Mouse (Mus musculus) hindbrain, embryonic 11.5 days (tissue): ENCODE results near the gene Cpsf6. TPM values are rescaled to one million over a fixed set of nuclear protein-coding genes. Genes with fewer than 3 reads are reported as not detected.

Experiments used
- ATAC-seq: fragments of 200-750 bp; cut with Nextera tagmentation; 2 replicates; pipeline ENCODE4 v1.8.0; 2017; ENCODE audit warnings: mild to moderate bottlenecking, moderate TSS enrichment, moderate library complexity; ENCODE audit not compliant: low FRiP score
- DNase-seq: peaks from one replicate; pipeline ENCODE4 v3.0.0-alpha.2; 2015; ENCODE audit warnings: low spot score
- H3K27ac ChIP-seq: fragments of 300-500 bp; sonication (generic); 2 replicates; pipeline ENCODE4 v1.5.1; 2014; ENCODE audit warnings: mild to moderate bottlenecking, low read depth, low read length
- H3K27me3 ChIP-seq: fragments of 300-500 bp; sonication (generic); 2 replicates; pipeline ENCODE4 v1.6.1; 2014; ENCODE audit warnings: mild to moderate bottlenecking, low read length, moderate library complexity, mixed read lengths; ENCODE audit not compliant: control insufficient read depth, insufficient read depth
- H3K36me3 ChIP-seq: fragments of 300-500 bp; sonication (generic); 2 replicates; pipeline ENCODE4 v1.6.1; 2014; ENCODE audit warnings: mild to moderate bottlenecking, low read length, moderate library complexity, mixed read lengths; ENCODE audit not compliant: control insufficient read depth, insufficient read depth
- H3K4me1 ChIP-seq: fragments of 300-500 bp; sonication (generic); replicated peaks from 2 replicates; pipeline ENCODE4 v1.6.1; 2014; ENCODE audit warnings: low read length, mixed read lengths; ENCODE audit not compliant: control insufficient read depth, insufficient read depth
- H3K4me2 ChIP-seq: fragments of 300-500 bp; sonication (generic); replicated peaks from 2 replicates; pipeline ENCODE4 v1.6.1; 2014; ENCODE audit warnings: mild to moderate bottlenecking, low read depth, low read length
- H3K4me3 ChIP-seq: fragments of 300-500 bp; sonication (generic); 2 replicates; pipeline ENCODE4 v1.5.1; 2014; ENCODE audit warnings: low read depth, low read length
- H3K9ac ChIP-seq: fragments of 300-500 bp; sonication (generic); 2 replicates; pipeline ENCODE4 v1.6.1; 2014; ENCODE audit warnings: low read depth, low read length
- H3K9me3 ChIP-seq: fragments of 300-500 bp; sonication (generic); 2 replicates; pipeline ENCODE4 v1.6.1; 2016; ENCODE audit warnings: low read length; ENCODE audit not compliant: control insufficient read depth
- WGBS: fragments of 180-500 bp; shearing (Covaris S2); extraction: QIAGEN DNeasy Blood & Tissue Kit; methylation state at CpG from one replicate; pipeline ENCODE4 v1.1.7; 2014; 5-methylcytosine and 5-hydroxymethylcytosine counted together
- polyA plus RNA-seq: library from polyadenylated mRNA; unstranded; fragments of >200 nt; fragmentation: Nextera tagmentation; extraction: Ambion mirVana; gene quantifications from 2 replicates; pipeline ENCODE4 v1.2.1, GENCODE M21; 2014

The Cpsf6 gene
- polyA plus RNA-seq, 1 experiment from 2014 or later = 230 TPM

GRCm38 (mm10) chr10:117403344-117403953 is 23.6 kb upstream of the Cpsf6 start:
- Histone ChIP-seq H3K4me1 (no peaks in the 10 kb centered on the region), H3K9ac (no peak overlapping the region), H3K36me3 (no peaks in the 10 kb centered on the region), H3K27ac (no peak overlapping the region), H3K9me3 (no peaks in the 10 kb centered on the region), H3K4me3 (no peak overlapping the region), H3K27me3 (no peaks in the 10 kb centered on the region), H3K4me2 (no peak overlapping the region)
- 75% methylated on average over 15 of the region's 15 CpGs for WGBS
- DNase-seq (no peak), ATAC-seq (no peak)

GRCm38 (mm10) chr10:117402403-117403333 is 22.9 kb upstream of the Cpsf6 start:
- no peak overlapping the region for H3K9ac ChIP-seq
- 77% methylated on average over 20 of the region's 20 CpGs for WGBS
- H3K4me1 ChIP-seq = no peaks in the 10 kb centered on the region
- no peaks in the 10 kb centered on the region for H3K27me3 ChIP-seq
- ATAC-seq (no peak), DNase-seq (peak; percentile 63)
- H3K4me3 ChIP-seq = no peak overlapping the region
- no peak overlapping the region for H3K27ac ChIP-seq
- no peaks in the 10 kb centered on the region for H3K36me3 ChIP-seq
- no peak overlapping the region for H3K4me2 ChIP-seq
- no peaks in the 10 kb centered on the region for H3K9me3 ChIP-seq

- Histone ChIP-seq H3K4me3 (no peak overlapping the region), H3K9me3 (no peaks in the 10 kb centered on the region), H3K27me3 (no peaks in the 10 kb centered on the region), H3K4me1 (no peaks in the 10 kb centered on the region), H3K27ac (no peak overlapping the region), H3K9ac (no peak overlapping the region), H3K4me2 (no peak overlapping the region), H3K36me3 (no peaks in the 10 kb centered on the region)
- ATAC-seq = no peak
- 90% methylated on average over 4 of the region's 4 CpGs for WGBS
- DNase-seq = no peak
Measured at GRCm38 (mm10) chr10:117401364-117401763, 21.5 kb upstream of the Cpsf6 start.

- Histone ChIP-seq H3K27ac (no peak overlapping the region), H3K36me3 (no peaks in the 10 kb centered on the region), H3K27me3 (no peaks in the 10 kb centered on the region), H3K9me3 (no peaks in the 10 kb centered on the region), H3K4me1 (no peaks in the 10 kb centered on the region), H3K4me2 (no peak overlapping the region), H3K4me3 (no peak overlapping the region), H3K9ac (no peak overlapping the region)
- ATAC-seq (no peak), DNase-seq (no peak)
- 81% methylated on average over 4 of the region's 4 CpGs for WGBS
Measured at GRCm38 (mm10) chr10:117400246-117400954, 20.6 kb upstream of the Cpsf6 start.

- no peak overlapping the region for H3K4me3 ChIP-seq
- H3K27ac ChIP-seq = no peak overlapping the region
- no peak overlapping the region for H3K4me2 ChIP-seq
- no peaks in the 10 kb centered on the region for H3K4me1 ChIP-seq
- no peaks in the 10 kb centered on the region for H3K27me3 ChIP-seq
- no peaks in the 10 kb centered on the region for H3K36me3 ChIP-seq
- no peak overlapping the region for H3K9ac ChIP-seq
- WGBS = 88% methylated on average over 3 of the region's 3 CpGs
- no peak for DNase-seq
- no peak for ATAC-seq
- H3K9me3 ChIP-seq = no peaks in the 10 kb centered on the region
Measured at GRCm38 (mm10) chr10:117399839-117400238, 20.0 kb upstream of the Cpsf6 start.

- no peak overlapping the region for H3K9ac ChIP-seq
- no peaks in the 10 kb centered on the region for H3K9me3 ChIP-seq
- H3K4me3 ChIP-seq = no peak overlapping the region
- H3K27me3 ChIP-seq = no peaks in the 10 kb centered on the region
- 47% methylated on average over 2 of the region's 2 CpGs for WGBS
- ATAC-seq (no peak), DNase-seq (no peak)
- H3K4me1 ChIP-seq = no peaks in the 10 kb centered on the region
- no peak overlapping the region for H3K27ac ChIP-seq
- no peaks in the 10 kb centered on the region for H3K36me3 ChIP-seq
- no peak overlapping the region for H3K4me2 ChIP-seq
Measured at GRCm38 (mm10) chr10:117399196-117399595, 19.4 kb upstream of the Cpsf6 start.

GRCm38 (mm10) chr10:117398044-117398780 is 18.4 kb upstream of the Cpsf6 start:
- Histone ChIP-seq H3K9ac (no peak overlapping the region), H3K36me3 (no peaks in the 10 kb centered on the region), H3K9me3 (no peaks in the 10 kb centered on the region), H3K27ac (no peak overlapping the region), H3K27me3 (no peaks in the 10 kb centered on the region), H3K4me3 (no peak overlapping the region), H3K4me1 (no peaks in the 10 kb centered on the region), H3K4me2 (no peak overlapping the region)
- 82% methylated on average over 18 of the region's 18 CpGs for WGBS
- DNase-seq = no peak
- no peak for ATAC-seq

- H3K4me1 ChIP-seq = no peaks in the 10 kb centered on the region
- no peak overlapping the region for H3K4me2 ChIP-seq
- no peak overlapping the region for H3K27ac ChIP-seq
- no peak overlapping the region for H3K9ac ChIP-seq
- DNase-seq = no peak
- ATAC-seq = no peak
- H3K9me3 ChIP-seq = no peaks in the 10 kb centered on the region
- no peak overlapping the region for H3K4me3 ChIP-seq
- no peaks in the 10 kb centered on the region for H3K27me3 ChIP-seq
- H3K36me3 ChIP-seq = no peaks in the 10 kb centered on the region
- 79% methylated on average over 7 of the region's 10 CpGs for WGBS
Measured at GRCm38 (mm10) chr10:117397106-117397625, 17.4 kb upstream of the Cpsf6 start.
